Mouse (Mus musculus) MEL (cell line): Measurements from ENCODE around the gene Fam133b.
A peak's percentile ranks its signal among the peaks of the same experiment; 100 is the strongest.

Source experiments
- CTCF ChIP-seq, 3 experiments: IDR thresholded peaks in 2 of 3; conservative IDR thresholded peaks in 1 of 3; 2 replicates each; pipeline ENCODE4 v1.5.1; 2011 to 2012; ENCODE audit warnings: low read length in 3 of 3, low read depth in 2 of 3, mild to moderate bottlenecking in 2 of 3, improper control_type of control experiment in 1 of 3, inconsistent platforms in 1 of 3, mixed read lengths in 1 of 3, moderate library complexity in 1 of 3; ENCODE audit not compliant: control insufficient read depth in 1 of 3, insufficient read depth in 1 of 3, poor library complexity in 1 of 3, severe bottlenecking in 1 of 3
- E2F4 ChIP-seq: IDR thresholded peaks from 2 replicates; pipeline ENCODE4 v1.6.1; 2011; ENCODE audit warnings: low read depth, low read length, improper control_type of control experiment, borderline replicate concordance
- RAD21 ChIP-seq: IDR thresholded peaks from 2 replicates; pipeline ENCODE4 v1.6.1; 2011; ENCODE audit warnings: mild to moderate bottlenecking, low read depth, low read length, improper control_type of control experiment

- TF ChIP-seq E2F4, result no peak
- TF ChIP-seq RAD21, result peak; percentile 45
- peak; percentile 58 to 74 (median 67) for TF ChIP-seq CTCF (IDR thresholded peaks at IDR 0.05 in 2 of 3, conservative IDR thresholded peaks at IDR 0.05 in 1 of 3; ENCODE audit: control insufficient read depth in 1 of 3, insufficient read depth in 1 of 3, low read depth in 2 of 3, low read length in 3 of 3, poor library complexity in 1 of 3, severe bottlenecking in 1 of 3)
Observed at GRCm38 (mm10) chr5:3596399-3596766, 52.8 kb downstream of the Fam133b start, which contains the start of gene Rbm48.
